Mouse (Mus musculus) embryonic fibroblast, embryonic 13.5 days (primary cell): ENCODE results near the gene Setdb2. TPM values are rescaled to one million over a fixed set of nuclear protein-coding genes. Genes with fewer than 3 reads are reported as not detected.

Experiments
- H3K27ac ChIP-seq: 2 replicates; pipeline ENCODE4 v1.5.1; 2012; ENCODE audit warnings: low read length, control low read depth, inconsistent platforms; ENCODE audit not compliant: insufficient read depth
- H3K4me1 ChIP-seq: 2 replicates; pipeline ENCODE4 v1.6.1; 2011; ENCODE audit warnings: low read length; ENCODE audit not compliant: control insufficient read depth, insufficient read depth
- H3K4me3 ChIP-seq: 2 replicates; pipeline ENCODE4 v1.5.1; 2011; ENCODE audit warnings: mild to moderate bottlenecking, control low read depth, low read length; ENCODE audit not compliant: insufficient read depth
- CTCF ChIP-seq: IDR thresholded peaks from 2 replicates; pipeline ENCODE4 v1.5.1; 2011; ENCODE audit warnings: mild to moderate bottlenecking, control low read depth, low read length, moderate library complexity, borderline replicate concordance; ENCODE audit not compliant: insufficient read depth
- POLR2A ChIP-seq: IDR thresholded peaks from 2 replicates; pipeline ENCODE4 v1.6.1; 2011; ENCODE audit warnings: low read depth, mild to moderate bottlenecking, control low read depth, low read length, moderate library complexity
- polyA plus RNA-seq: library from polyadenylated mRNA; stranded (reverse); fragments of >200 nt; gene quantifications from 2 replicates; pipeline ENCODE4 v1.2.4, GENCODE M21; 2011; ENCODE audit warnings: low read depth; ENCODE audit not compliant: missing spikeins, insufficient read length

The Setdb2 gene
- polyA plus RNA-seq, 1 experiment = 8.4 TPM

DNA sequence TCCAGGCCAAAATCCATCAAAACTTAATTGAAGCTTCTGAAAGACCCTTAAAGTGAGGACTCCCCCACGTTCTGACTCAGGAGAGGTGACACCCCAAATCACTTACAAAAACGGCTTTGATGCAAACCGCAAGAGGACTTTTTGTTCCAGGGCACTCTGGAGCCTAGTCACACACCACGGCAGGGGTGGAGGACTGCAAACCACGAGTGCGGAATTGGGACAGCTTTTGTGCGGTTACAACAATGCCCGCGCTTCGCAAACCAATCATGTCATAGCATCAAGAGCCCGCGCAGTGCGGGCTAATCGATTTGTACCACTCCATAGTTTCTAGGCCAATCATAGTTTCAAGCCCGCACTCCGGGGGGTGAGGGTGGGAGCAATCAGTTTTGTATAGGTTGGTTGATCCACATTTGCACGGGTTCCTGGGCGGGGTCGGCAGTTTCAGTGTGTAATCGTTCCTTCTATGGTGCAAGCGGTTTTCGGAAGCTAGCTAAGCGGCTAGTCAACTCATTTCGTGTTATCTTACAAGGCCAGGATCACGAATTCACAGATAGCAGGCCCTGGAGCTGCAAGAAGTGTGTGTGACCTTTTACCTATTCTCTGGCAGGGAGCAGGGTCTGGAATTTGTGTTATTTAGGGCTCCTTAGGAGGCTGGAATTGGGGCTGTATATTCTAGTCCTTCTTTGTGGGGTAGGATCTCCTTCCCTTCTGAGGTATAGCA is 70.2 kb downstream of the Setdb2 start:
- Histone ChIP-seq H3K4me3 (no peak overlapping the region), H3K4me1 (no peaks in the 10 kb centered on the region), H3K27ac (no peak overlapping the region)
- TF ChIP-seq CTCF (no peak), POLR2A (no peak)

DNA sequence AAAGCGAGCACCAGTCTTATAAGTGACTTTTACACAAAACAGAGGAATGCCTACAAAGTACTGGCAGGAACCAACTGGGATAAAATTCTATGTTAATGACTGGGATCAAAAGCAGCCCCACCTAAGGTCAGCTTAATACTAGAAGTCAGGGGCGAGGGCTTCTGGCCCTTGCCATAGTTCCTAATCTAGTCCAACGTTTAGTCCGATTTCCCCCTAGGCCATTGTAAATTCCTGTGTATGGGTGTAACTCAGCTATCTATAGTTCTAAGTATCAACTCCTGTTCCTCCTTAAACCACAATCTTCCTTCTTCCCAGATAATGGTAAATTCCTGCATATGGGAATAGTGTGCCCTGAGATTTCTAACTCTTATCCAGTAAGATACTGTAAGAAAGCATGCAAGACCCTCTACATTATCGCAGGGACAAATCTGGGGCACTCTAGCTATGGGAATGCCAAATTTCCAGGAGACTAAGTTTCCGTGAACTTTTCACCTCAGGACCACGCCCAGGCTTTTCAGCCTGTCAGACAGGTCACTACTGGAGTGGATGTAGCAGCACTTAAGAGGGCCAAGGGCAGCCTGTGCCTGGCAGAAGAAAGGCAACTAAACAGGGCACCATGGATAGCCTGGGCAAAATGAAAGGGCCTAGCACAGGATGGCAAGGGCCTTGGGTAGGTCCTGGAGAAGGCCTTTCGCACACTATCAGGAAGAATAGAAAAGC is 74.1 kb downstream of the Setdb2 start:
- TF ChIP-seq POLR2A = no peak
- TF ChIP-seq CTCF = no peak
- no peaks in the 10 kb centered on the region for H3K4me1 ChIP-seq
- H3K4me3 ChIP-seq = no peak overlapping the region
- H3K27ac ChIP-seq = no peak overlapping the region

DNA sequence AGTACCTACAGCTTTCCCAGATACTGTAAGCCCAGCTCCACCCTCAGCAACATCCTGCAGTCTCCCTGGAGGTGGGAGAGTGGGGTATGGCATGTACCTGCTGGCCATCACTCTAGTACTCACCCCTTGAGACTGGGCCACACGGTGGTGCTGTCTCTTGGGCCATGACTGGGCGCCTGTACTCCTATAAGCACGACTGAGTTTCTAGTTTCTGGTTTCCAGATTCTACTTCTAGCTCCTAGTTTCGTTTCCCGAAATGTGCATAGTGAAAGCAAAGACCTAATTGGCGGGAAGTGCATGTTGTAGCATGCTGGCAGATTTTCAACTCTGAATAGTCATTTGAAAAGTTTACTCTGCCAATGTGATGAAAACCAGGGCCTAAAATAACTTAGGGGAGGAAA is 75.4 kb downstream of the Setdb2 start, which contains the start of gene Phf11d:
Gene Phf11d (minus strand): TSS at position 227 of the 401 bp plus-strand sequence.
- TF ChIP-seq CTCF (no peak), POLR2A (no peak)
- peak within 1 kb of the TSS; percentile 5 for H3K27ac ChIP-seq

More for the DNA sequence above, 75.4 kb downstream of the Setdb2 start, which contains the start of gene Phf11d:
- H3K4me3 ChIP-seq = 0 out of 2 replicates have a peak within 1 kb of the TSS, but pooled peaks have one; percentile 2
- H3K4me1 ChIP-seq = no peaks in the 10 kb centered on the region

Other genes with a start within 250 kb of the Setdb2 start
- gene Rcbtb1, start 239.7 kb downstream of the Setdb2 start, polyA plus RNA-seq = 46.9 and 50.2 TPM in 2 replicates
- gene Gm6904, start 180.7 kb downstream of the Setdb2 start, polyA plus RNA-seq = not detected in 2 replicates
- gene Phf11a, start 143.4 kb downstream of the Setdb2 start, polyA plus RNA-seq = not detected in 2 replicates
- not detected in 2 replicates for gene Phf11b, start 99.5 kb downstream of the Setdb2 start, polyA plus RNA-seq
- 7.8 and 9.5 TPM in 2 replicates for gene Phf11d, start 75.4 kb downstream of the Setdb2 start, polyA plus RNA-seq
- gene Phf11c, start 45.5 kb downstream of the Setdb2 start, polyA plus RNA-seq = 0.73 and 1.4 TPM in 2 replicates
- 32.3 and 35.2 TPM in 2 replicates for gene Cab39l, start 88 bp upstream of the Setdb2 start, polyA plus RNA-seq
- 15.8 and 18.6 TPM in 2 replicates for gene Cdadc1, start 157.1 kb upstream of the Setdb2 start, polyA plus RNA-seq
- 0.42 and 2.1 TPM in 2 replicates for gene Shisa2, start 184.4 kb upstream of the Setdb2 start, polyA plus RNA-seq